Mouse (Mus musculus) megakaryocyte, embryonic 14.5 days (primary cell): ENCODE results near the gene Sipa1l3. TPM values are rescaled to one million over a fixed set of nuclear protein-coding genes. Genes with fewer than 3 reads are reported as not detected.

Experiments used
- H3K27me3 ChIP-seq: replicated peaks from 2 replicates; pipeline ENCODE3; 2012; ENCODE audit warnings: inconsistent platforms
- H3K36me3 ChIP-seq: replicated peaks from 2 replicates; pipeline ENCODE3; 2012; ENCODE audit warnings: low read length, inconsistent platforms, mixed read lengths
- H3K4me1 ChIP-seq: 2 replicates; pipeline ENCODE4 v1.6.1; 2012; ENCODE audit warnings: inconsistent platforms
- H3K4me3 ChIP-seq: replicated peaks from 2 replicates; pipeline ENCODE3; 2012; ENCODE audit warnings: moderate library complexity, mild to moderate bottlenecking, inconsistent platforms
- H3K9me3 ChIP-seq: 2 replicates; pipeline ENCODE4 v1.6.1; 2012; ENCODE audit warnings: inconsistent platforms
- FLI1 ChIP-seq: IDR thresholded peaks from 2 replicates; pipeline ENCODE4 v1.6.1; 2012; ENCODE audit warnings: low read length, inconsistent platforms, mixed read lengths
- GATA1 ChIP-seq: IDR thresholded peaks from 3 replicates; pipeline ENCODE4 v1.6.1; 2012; ENCODE audit warnings: mixed read lengths, low read length, inconsistent platforms, borderline replicate concordance
- polyA plus RNA-seq: library from polyadenylated mRNA; stranded (reverse); fragments of >175 nt; gene quantifications from 2 replicates; pipeline ENCODE4 v1.2.3, GENCODE M21; 2012; ENCODE audit warnings: low replicate concordance; ENCODE audit not compliant: insufficient read depth

Gene Sipa1l3
- polyA plus RNA-seq, 1 experiment, result 27.5 TPM

DNA sequence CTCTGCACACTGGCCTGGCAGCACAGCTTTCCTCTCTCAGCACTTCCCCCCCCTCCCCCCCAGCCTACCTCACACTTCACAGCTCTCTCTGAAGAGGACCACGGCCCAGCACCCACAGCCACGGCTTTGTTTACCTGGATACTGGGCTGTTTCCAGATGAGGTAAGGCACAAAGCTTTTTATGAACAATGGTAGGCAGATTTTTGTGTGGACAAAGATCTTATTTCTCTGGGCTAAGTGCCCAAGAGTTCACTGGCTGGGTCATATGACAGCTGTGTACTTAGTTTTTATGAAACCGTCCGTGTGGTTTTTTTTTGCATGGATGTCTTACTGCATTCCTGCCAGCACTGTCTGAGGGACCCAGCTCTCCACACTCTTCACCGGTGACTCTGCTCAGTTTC lies 93.8 kb downstream of the Sipa1l3 start:
- TF ChIP-seq GATA1 (no peak), FLI1 (no peak)
- Histone ChIP-seq H3K36me3 (no peaks in the 10 kb centered on the region), H3K9me3 (peaks cover 14% of the 10 kb centered on the region), H3K27me3 (peaks cover 55% of the 10 kb centered on the region), H3K4me1 (peaks cover 27% of the 10 kb centered on the region), H3K4me3 (no peak overlapping the region)

DNA sequence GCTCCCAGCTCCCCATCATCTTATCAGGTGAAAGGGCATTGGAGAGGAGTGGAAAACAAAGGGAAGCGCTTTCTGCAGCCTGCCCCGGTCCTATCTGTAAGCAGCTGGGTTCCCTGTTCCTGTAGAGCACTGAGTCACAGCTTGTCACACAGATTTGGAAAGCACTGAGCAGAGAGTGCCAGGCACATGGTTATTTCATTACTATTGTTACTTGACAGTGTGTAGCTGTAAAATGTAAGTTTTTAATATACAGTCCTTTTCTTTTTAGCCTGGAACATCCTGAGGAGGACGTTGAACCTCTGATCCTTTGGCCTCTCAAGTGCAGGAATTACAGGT lies 96.6 kb downstream of the Sipa1l3 start:
- peaks cover 28% of the 10 kb centered on the region for H3K4me1 ChIP-seq
- TF ChIP-seq GATA1 (no peak), FLI1 (no peak)
- H3K9me3 ChIP-seq, result no peaks in the 10 kb centered on the region
- H3K36me3 ChIP-seq, result no peaks in the 10 kb centered on the region
- H3K4me3 ChIP-seq, result peak overlapping the region; percentile 38
- H3K27me3 ChIP-seq, result peaks cover 60% of the 10 kb centered on the region

DNA sequence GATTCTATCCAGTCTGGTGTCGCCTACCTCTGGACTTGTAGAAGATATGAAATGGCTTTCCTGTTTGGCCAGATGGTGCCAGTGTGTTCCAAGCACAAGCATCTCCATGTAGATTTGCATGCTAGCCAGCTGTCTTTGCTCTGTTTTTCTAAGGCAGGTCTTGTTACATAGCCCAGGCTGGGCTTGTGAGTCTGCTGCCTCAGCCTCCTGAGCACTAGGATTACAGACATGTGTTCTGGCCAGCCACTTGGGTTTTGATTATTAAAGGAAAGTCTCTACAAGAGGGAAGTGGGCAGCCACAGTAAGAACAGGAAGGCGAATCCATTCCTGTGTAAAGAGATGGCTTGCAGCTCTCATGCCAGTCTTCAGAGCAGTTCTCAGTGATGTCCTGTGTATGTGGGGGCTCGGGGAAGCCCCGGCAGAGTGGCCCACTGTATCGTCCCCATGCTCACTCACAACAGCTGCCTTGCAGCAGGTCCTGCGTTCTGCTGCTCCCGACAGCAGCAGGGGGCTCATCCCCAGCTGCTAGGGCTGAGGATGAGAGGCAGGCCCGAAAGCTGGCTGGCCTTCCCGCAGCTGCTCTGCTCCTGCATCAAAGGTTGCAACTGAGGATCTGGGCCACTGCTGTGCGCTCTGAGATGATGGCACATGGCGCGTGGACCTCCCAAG lies 97.1 kb downstream of the Sipa1l3 start:
- peak overlapping the region; percentile 38 for H3K4me3 ChIP-seq
- no peaks in the 10 kb centered on the region for H3K36me3 ChIP-seq
- TF ChIP-seq FLI1 (no peak), GATA1 (no peak)
- H3K27me3 ChIP-seq, result peaks cover 60% of the 10 kb centered on the region
- no peaks in the 10 kb centered on the region for H3K9me3 ChIP-seq
- peaks cover 28% of the 10 kb centered on the region for H3K4me1 ChIP-seq

DNA sequence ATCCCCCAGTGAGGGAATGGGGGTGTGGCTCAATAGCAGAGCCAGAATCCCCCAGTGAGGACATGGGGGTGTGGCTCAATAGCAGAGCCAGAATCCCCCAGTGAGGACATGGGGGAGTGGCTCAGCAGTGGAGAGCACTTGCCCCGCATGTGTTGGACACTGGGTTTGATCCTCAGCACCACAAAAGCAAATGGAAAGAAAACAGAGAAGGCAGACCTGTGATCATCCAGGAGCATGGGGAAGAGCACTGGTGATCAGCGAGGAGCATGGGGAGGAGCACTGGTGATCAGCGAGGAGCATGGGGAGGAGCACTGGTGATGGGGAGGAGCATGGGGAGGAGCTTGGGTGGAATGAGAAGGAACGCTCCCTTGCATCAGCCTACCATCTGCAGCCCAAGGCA lies 98.6 kb downstream of the Sipa1l3 start:
- Histone ChIP-seq H3K27me3 (peaks cover 57% of the 10 kb centered on the region), H3K9me3 (no peaks in the 10 kb centered on the region), H3K4me3 (no peak overlapping the region), H3K36me3 (no peaks in the 10 kb centered on the region), H3K4me1 (peaks cover 28% of the 10 kb centered on the region)
- no peak for TF ChIP-seq GATA1
- no peak for TF ChIP-seq FLI1

DNA sequence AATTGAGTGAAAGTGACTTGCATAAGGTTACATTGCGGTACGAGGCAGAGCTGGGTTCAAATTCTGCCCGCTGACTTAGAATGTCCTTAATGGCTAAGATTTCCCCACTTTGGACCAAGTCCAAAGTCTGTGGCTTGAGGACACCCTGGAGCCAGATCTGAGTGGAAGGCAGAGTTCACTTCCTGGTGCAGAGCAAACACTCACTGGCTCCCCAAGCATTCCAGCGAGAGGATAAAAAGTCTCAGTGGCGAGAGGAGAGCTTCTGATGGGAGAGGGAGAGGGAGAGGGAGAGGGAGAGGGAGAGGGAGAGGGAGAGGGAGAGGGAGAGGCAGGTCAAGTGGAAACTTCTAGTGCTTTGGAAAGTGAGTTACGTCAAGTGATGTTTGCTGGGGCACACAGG lies 100.2 kb downstream of the Sipa1l3 start:
- no peak overlapping the region for H3K4me3 ChIP-seq
- TF ChIP-seq GATA1 (no peak), FLI1 (no peak)
- peaks cover 8% of the 10 kb centered on the region for H3K9me3 ChIP-seq

DNA sequence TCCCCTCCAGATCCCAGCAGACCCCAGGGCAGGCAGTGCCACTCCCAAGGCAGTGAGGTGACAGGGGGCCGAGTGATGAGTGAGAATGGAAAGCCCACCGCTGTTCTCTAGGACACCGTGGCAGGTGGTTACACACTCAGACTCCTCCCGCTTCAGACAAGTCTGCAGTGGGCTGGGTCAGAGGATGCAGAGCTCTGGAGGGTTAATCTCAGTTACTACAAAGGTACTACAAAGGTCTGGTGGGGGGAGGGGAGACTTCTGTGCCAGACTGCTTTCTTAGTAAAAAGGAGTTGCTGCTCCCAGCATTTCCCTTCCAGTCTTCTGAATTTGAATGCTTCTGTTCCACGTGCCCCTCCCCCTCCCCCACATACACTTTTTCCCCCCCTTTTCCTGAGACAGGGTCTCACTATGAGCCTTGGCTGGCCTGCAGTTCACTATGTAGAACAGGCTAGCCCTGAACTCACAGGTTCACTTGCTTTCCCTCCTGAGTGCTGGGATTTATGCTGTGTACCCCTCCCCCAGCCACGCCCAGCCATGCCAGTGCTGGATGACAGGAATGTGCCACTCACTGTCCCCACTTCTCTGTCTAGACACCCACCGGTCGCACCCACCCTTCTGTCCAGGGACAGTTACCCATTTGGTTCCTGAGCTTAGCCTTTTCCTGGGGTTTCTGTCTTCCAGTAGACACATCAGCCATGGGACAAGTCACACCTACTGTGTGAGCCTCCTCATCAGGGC lies 100.9 kb downstream of the Sipa1l3 start:
- TF ChIP-seq FLI1, result no peak
- TF ChIP-seq GATA1, result no peak
- H3K36me3 ChIP-seq, result no peaks in the 10 kb centered on the region
- peaks cover 37% of the 10 kb centered on the region for H3K4me1 ChIP-seq
- peaks cover 8% of the 10 kb centered on the region for H3K9me3 ChIP-seq
- H3K27me3 ChIP-seq, result peaks cover 49% of the 10 kb centered on the region
- no peak overlapping the region for H3K4me3 ChIP-seq

More for the DNA sequence above, 100.2 kb downstream of the Sipa1l3 start:
- Histone ChIP-seq H3K27me3 (peaks cover 49% of the 10 kb centered on the region), H3K4me1 (peaks cover 37% of the 10 kb centered on the region), H3K36me3 (no peaks in the 10 kb centered on the region)

DNA sequence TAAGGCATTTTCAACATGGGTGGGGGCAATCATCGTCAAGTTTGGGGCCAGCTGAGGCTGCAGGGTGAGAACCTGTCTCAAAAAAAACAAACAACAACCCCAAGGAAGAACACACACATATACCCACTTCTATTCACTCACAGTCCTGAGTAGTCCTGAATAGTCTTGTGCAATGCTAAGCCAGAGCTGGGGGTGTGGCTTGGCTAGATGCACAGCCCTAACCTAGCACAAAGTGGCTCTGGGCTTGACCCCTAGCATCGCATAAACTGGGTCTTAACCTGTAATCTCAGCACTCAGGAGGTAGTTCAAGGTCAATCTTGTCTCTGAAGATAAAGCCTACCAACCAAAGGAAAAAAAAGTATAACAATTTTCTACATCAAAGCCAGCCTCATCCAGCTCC lies 101.5 kb downstream of the Sipa1l3 start:
- H3K4me1 ChIP-seq, result peaks cover 32% of the 10 kb centered on the region
- H3K4me3 ChIP-seq, result no peak overlapping the region
- TF ChIP-seq GATA1, result no peak
- TF ChIP-seq FLI1, result no peak
- no peaks in the 10 kb centered on the region for H3K36me3 ChIP-seq
- peaks cover 8% of the 10 kb centered on the region for H3K9me3 ChIP-seq
- peaks cover 44% of the 10 kb centered on the region for H3K27me3 ChIP-seq

DNA sequence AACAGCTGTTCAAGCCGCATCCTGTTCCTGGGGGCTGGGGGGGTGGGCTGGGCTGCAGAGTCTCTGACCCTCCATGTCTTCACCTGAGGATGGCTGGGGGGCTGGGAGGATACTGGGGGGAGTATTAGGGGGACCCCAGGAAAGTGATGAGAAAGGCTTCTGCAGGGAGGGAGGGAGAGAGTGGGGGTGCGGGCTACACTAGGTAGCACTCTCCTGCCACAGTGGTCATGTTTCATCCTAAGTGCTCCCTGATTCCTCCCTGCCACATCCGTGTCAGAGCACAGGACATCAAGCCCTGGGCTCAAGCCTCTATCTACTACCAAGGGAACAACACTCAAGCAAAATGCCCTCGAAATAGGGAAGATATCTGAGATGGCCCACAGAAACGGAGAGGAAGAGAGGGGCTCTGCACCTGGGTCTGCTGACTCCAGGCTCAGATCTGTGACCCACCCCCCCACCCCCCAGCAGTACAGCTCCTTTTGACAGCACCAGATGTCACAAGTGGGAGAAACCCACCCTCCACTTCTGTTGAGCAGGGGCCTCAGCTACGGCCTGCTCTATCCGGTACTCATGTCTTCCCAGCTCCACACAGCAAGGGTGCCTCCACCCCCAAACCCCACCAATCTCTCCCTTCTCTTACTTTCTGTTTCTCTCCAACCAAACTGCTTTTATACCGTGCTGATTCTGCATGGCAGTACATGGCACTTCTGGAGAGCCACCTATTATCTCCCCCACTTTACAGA lies 106.4 kb downstream of the Sipa1l3 start:
- TF ChIP-seq FLI1, result no peak
- TF ChIP-seq GATA1, result no peak
- Histone ChIP-seq H3K27me3 (peaks cover 15% of the 10 kb centered on the region), H3K4me1 (peaks cover 15% of the 10 kb centered on the region), H3K4me3 (no peak overlapping the region), H3K36me3 (no peaks in the 10 kb centered on the region), H3K9me3 (peaks cover 8% of the 10 kb centered on the region)

DNA sequence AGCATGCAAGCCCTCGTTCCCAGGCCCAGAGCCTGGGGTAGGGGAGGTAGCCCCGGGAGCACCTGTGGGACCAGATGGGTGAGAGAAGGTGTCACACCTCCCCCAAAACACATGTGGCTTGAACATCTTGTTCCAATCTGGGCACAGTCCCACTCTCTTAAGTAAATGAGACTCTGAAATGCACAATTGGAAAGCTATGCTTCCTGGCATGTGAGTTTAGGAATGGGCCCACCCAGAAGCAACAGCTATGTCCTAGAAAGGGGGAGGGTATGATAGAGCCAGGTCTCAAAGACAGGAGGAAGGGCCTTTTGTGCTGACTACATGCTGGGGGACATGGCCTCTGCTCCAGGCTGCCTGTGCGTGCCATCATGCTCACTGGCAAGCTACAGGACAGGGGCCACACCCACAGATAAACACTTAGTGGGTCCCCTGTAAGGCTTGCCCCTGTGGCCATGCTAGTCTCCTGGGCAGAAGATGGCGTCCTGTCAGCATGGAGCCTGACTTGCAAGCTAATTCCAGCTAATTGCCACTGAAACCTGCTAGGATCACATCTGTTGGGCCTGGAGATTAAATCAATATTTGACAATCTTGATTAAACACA lies 107.1 kb downstream of the Sipa1l3 start:
- Histone ChIP-seq H3K4me3 (no peak overlapping the region), H3K4me1 (peaks cover 22% of the 10 kb centered on the region), H3K27me3 (peaks cover 15% of the 10 kb centered on the region), H3K9me3 (peaks cover 8% of the 10 kb centered on the region), H3K36me3 (no peaks in the 10 kb centered on the region)
- TF ChIP-seq FLI1, result no peak
- no peak for TF ChIP-seq GATA1

DNA sequence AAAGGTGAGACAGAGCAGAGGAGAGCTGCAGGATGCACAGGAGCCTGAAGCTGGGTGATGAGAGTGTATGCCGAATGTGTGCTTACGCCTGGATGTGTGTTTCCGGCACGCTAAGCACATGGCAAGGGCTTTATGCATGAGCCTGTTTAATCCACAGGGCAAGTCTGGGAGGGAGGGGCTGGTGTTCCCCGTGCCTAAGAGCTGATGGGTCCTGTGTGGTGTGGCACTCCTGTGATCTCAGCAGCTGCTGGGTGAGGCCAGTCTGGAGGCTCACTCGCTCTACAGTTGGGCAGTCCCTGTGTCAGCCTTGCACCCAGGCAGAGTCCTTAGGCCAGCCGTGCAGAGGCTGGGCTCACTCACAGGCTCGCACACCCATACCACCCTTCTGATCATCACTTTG lies 108.0 kb downstream of the Sipa1l3 start:
- Histone ChIP-seq H3K27me3 (peaks cover 13% of the 10 kb centered on the region), H3K4me3 (no peak overlapping the region), H3K4me1 (peaks cover 24% of the 10 kb centered on the region), H3K9me3 (peaks cover 14% of the 10 kb centered on the region), H3K36me3 (peaks cover 2% of the 10 kb centered on the region)
- no peak for TF ChIP-seq GATA1
- TF ChIP-seq FLI1, result no peak
